Mouse (Mus musculus) intestine, embryonic 16.5 days (tissue): ENCODE results near the gene Tmem94. TPM values are rescaled to one million over a fixed set of nuclear protein-coding genes. Genes with fewer than 3 reads are reported as not detected.

ENCODE experiments used
- ATAC-seq: fragments of 200-750 bp; cut with Nextera tagmentation; 2 replicates; pipeline ENCODE4 v1.8.0; 2017; ENCODE audit warnings: moderate TSS enrichment, moderate library complexity
- H3K27ac ChIP-seq: fragments of 300-500 bp; sonication (generic); 2 replicates; pipeline ENCODE4 v1.5.1; 2014; ENCODE audit warnings: mild to moderate bottlenecking, low read length
- H3K27me3 ChIP-seq: fragments of 300-500 bp; sonication (generic); replicated peaks from 2 replicates; pipeline ENCODE4 v1.6.1; 2014; ENCODE audit warnings: low read length, control low read depth, mixed read lengths; ENCODE audit not compliant: control insufficient read depth, insufficient read depth
- H3K36me3 ChIP-seq: fragments of 300-500 bp; sonication (generic); 2 replicates; pipeline ENCODE4 v1.6.1; 2014; ENCODE audit warnings: low read length, control low read depth; ENCODE audit not compliant: control insufficient read depth, insufficient read depth
- H3K4me1 ChIP-seq: fragments of 300-500 bp; sonication (generic); 2 replicates; pipeline ENCODE4 v1.6.1; 2014; ENCODE audit warnings: low read length, control low read depth, mixed read lengths; ENCODE audit not compliant: control insufficient read depth, insufficient read depth
- H3K4me2 ChIP-seq: fragments of 300-500 bp; sonication (generic); 2 replicates; pipeline ENCODE4 v1.6.1; 2014; ENCODE audit warnings: low read depth, low read length, control low read depth
- H3K4me3 ChIP-seq: fragments of 300-500 bp; sonication (generic); 2 replicates; pipeline ENCODE4 v1.5.1; 2014; ENCODE audit warnings: mild to moderate bottlenecking, low read length
- H3K9ac ChIP-seq: fragments of 300-500 bp; sonication (generic); 2 replicates; pipeline ENCODE4 v1.6.1; 2014; ENCODE audit warnings: low read depth, low read length
- H3K9me3 ChIP-seq: fragments of 300-500 bp; sonication (generic); 2 replicates; pipeline ENCODE4 v1.6.1; 2016; ENCODE audit warnings: low read length, control low read depth; ENCODE audit not compliant: control insufficient read depth
- WGBS: fragments of 180-500 bp; shearing (Covaris S2); extraction: QIAGEN DNeasy Blood & Tissue Kit; methylation state at CpG from one replicate; pipeline ENCODE4 v1.1.7; 2014; 5-methylcytosine and 5-hydroxymethylcytosine counted together
- polyA plus RNA-seq: library from polyadenylated mRNA; unstranded; fragments of >200 nt; fragmentation: Nextera tagmentation; extraction: Ambion mirVana; gene quantifications from 2 replicates; pipeline ENCODE4 v1.2.1, GENCODE M21; 2015

Gene Tmem94
- polyA plus RNA-seq, 1 experiment from 2014 or later = 19.7 TPM

DNA sequence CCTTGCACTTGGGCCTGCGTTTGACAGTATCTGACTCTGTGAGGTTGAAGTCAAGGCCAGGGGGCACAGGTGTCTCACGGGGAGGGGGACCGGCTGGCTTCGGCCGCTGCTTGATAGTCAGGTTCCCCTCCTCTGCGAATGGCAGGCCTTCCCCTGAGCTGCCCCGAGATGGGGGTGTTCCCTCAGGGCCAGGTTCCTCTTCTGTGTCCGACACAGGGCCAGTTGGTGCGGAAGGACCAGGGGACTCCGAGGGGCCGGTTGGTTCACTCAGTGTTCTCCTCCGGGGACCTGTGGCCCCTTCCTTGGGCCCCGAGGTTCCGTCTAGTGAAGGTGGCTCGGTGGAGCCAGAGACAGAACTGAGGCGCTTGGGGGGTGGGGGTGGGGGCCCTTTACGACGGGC is 35.7 kb downstream of the Tmem94 start:
- H3K4me3 ChIP-seq = no peak overlapping the region
- H3K9me3 ChIP-seq = no peaks in the 10 kb centered on the region
- H3K27ac ChIP-seq = no peak overlapping the region
- H3K4me2 ChIP-seq = no peak overlapping the region
- no peaks in the 10 kb centered on the region for H3K4me1 ChIP-seq
- H3K36me3 ChIP-seq = peaks cover 41% of the 10 kb centered on the region
- H3K9ac ChIP-seq = no peak overlapping the region
- ATAC-seq = no peak
- H3K27me3 ChIP-seq = no peaks in the 10 kb centered on the region
- 88% methylated on average over 18 of the region's 18 CpGs for WGBS

DNA sequence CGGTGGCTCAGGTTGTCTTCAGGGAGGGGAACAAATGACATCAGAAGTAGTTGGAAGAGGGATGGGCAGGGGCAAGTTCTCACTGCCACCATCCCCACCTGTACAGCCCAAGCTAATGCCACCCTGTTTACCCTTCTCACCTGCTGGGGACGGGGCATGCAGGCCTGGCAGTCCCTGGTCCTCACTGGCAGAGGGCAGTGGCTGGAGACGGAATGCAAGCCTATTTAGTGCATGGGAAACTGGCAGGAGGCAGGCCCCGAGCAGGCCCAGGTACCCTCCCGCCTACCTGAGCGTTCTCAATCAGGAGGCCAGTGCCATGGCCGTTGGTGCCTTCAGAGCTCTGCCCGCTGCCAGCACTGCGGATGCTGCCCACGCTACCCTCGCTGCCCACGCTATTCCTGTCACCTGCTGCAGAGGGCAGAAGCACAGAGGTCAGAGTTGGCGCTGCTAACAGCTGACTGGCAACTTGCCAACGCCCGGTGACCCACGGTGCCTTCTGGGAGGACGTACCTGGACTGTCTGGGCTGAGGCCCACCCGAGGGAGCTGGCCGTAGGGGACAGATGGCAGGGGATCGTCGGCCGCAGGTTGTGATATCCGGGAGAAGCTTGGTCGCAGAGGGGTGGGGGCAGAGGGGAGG is 38.0 kb downstream of the Tmem94 start:
- Histone ChIP-seq H3K4me1 (peaks cover 3% of the 10 kb centered on the region), H3K9ac (no peak overlapping the region), H3K4me3 (no peak overlapping the region), H3K36me3 (peaks cover 48% of the 10 kb centered on the region), H3K9me3 (no peaks in the 10 kb centered on the region), H3K27ac (no peak overlapping the region), H3K4me2 (no peak overlapping the region), H3K27me3 (no peaks in the 10 kb centered on the region)
- WGBS = 92% methylated on average over 24 of the region's 24 CpGs
- ATAC-seq = no peak

DNA sequence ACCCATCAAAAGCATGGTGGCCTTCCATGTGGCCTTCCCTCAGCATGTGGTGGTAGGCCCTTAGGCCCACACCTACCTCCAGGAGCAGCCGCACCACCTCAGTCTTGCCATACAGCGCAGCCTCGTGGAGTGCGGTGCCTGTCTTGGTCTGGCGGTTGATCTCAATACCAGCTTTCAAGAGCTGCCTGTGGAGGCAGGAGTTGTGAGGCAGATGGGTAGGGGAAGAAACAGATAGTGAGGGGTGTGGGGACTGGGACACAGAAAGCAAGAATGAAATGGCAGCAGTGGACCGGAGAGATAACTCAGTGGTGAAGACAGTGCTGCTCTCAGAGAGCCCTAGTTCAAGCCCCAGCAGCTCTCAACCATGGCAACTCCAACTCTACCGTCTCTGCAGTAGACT is 39.8 kb downstream of the Tmem94 start:
- Histone ChIP-seq H3K4me3 (no peak overlapping the region), H3K27ac (no peak overlapping the region), H3K9me3 (no peaks in the 10 kb centered on the region), H3K36me3 (peaks cover 42% of the 10 kb centered on the region), H3K4me2 (no peak overlapping the region), H3K9ac (no peak overlapping the region), H3K4me1 (peaks cover 21% of the 10 kb centered on the region), H3K27me3 (no peaks in the 10 kb centered on the region)
- 95% methylated on average over 7 of the region's 7 CpGs for WGBS
- no peak for ATAC-seq

GRCm38 (mm10) chr11:115806154-115806553 is 40.9 kb downstream of the Tmem94 start:
- Histone ChIP-seq H3K9me3 (no peaks in the 10 kb centered on the region), H3K27me3 (no peaks in the 10 kb centered on the region), H3K4me1 (peaks cover 31% of the 10 kb centered on the region), H3K4me3 (no peak overlapping the region), H3K9ac (no peak overlapping the region), H3K27ac (no peak overlapping the region), H3K4me2 (no peak overlapping the region), H3K36me3 (peaks cover 36% of the 10 kb centered on the region)
- ATAC-seq = no peak
- 93% methylated on average over 10 of the region's 10 CpGs for WGBS

DNA sequence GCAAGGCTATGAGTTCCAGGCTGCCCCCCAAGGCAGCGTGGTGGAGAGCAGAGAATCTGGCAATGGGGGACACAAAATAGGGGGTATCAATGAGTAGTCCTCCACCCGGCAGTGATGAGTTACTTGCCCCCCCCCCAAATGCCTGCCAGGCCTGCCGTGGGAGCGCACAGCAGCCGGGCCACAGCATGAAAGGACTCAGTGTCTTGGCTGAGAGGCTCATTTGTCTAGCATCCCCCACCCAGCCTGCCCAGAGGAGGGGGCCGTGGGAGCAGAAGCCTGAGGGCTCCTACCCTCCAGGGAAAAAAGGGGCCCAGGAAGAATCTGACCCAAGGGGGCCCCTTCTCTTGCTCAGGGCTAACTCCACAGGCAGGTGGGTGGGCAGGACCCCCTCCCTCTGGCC is 42.1 kb downstream of the Tmem94 start:
- Histone ChIP-seq H3K4me3 (no peak overlapping the region), H3K9me3 (no peaks in the 10 kb centered on the region), H3K9ac (no peak overlapping the region), H3K36me3 (peaks cover 27% of the 10 kb centered on the region), H3K4me1 (peaks cover 41% of the 10 kb centered on the region), H3K27ac (no peak overlapping the region), H3K4me2 (no peak overlapping the region), H3K27me3 (no peaks in the 10 kb centered on the region)
- no peak for ATAC-seq
- 78% methylated on average over 6 of the region's 6 CpGs for WGBS

DNA sequence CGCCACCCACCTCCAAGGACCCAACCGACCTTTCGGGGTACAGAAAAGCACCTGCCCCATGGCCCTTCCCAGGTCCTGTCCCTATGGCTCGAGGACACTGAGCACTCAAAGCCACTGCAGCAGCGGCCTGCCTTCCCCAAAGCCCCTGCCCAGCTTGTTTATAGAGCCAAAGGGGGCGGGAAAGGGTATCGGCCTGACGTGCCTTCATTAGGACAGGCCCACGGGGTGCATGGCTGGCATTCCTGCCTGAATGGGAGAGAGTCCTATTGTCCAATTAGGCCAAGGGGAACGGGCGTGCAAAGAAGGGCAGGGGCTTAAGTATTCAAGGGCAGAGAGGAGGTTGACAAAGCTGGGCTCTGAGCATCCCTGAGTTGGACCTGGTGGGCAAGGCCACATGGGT is 42.7 kb downstream of the Tmem94 start:
- Histone ChIP-seq H3K4me1 (peaks cover 46% of the 10 kb centered on the region), H3K9me3 (no peaks in the 10 kb centered on the region), H3K9ac (peak overlapping the region; percentile 19; the same call in 1 of the 2 replicates), H3K27ac (no peak overlapping the region; the same call in 1 of the 2 replicates), H3K4me2 (no peak overlapping the region), H3K4me3 (no peak overlapping the region), H3K36me3 (peaks cover 22% of the 10 kb centered on the region), H3K27me3 (no peaks in the 10 kb centered on the region)
- 77% methylated on average over 11 of the region's 11 CpGs for WGBS
- ATAC-seq = no peak

GRCm38 (mm10) chr11:115808696-115809310 is 43.6 kb downstream of the Tmem94 start:
- peak overlapping the region; percentile 75 for H3K27ac ChIP-seq
- H3K27me3 ChIP-seq = no peaks in the 10 kb centered on the region
- WGBS = 29% methylated on average over 10 of the region's 10 CpGs
- H3K4me1 ChIP-seq = peaks cover 46% of the 10 kb centered on the region
- H3K4me2 ChIP-seq = peak overlapping the region; percentile 90
- ATAC-seq = no peak
- peak overlapping the region; percentile 50; the same call in 1 of the 2 replicates for H3K9ac ChIP-seq
- H3K4me3 ChIP-seq = no peak overlapping the region
- H3K9me3 ChIP-seq = no peaks in the 10 kb centered on the region
- peaks cover 17% of the 10 kb centered on the region for H3K36me3 ChIP-seq

GRCm38 (mm10) chr11:115809311-115809781 is 44.1 kb downstream of the Tmem94 start:
- Histone ChIP-seq H3K27ac (peak overlapping the region; percentile 75), H3K9me3 (no peaks in the 10 kb centered on the region), H3K9ac (peak overlapping the region; percentile 50; the same call in 1 of the 2 replicates), H3K27me3 (no peaks in the 10 kb centered on the region), H3K4me2 (peak overlapping the region; percentile 90), H3K36me3 (peaks cover 16% of the 10 kb centered on the region), H3K4me1 (peaks cover 48% of the 10 kb centered on the region), H3K4me3 (no peak overlapping the region)
- ATAC-seq = no peak
- WGBS = 53% methylated on average over 8 of the region's 8 CpGs

- H3K36me3 ChIP-seq = peaks cover 7% of the 10 kb centered on the region; the same call in 1 of the 2 replicates
- peak overlapping the region; percentile 75 for H3K27ac ChIP-seq
- peaks cover 52% of the 10 kb centered on the region for H3K4me1 ChIP-seq
- H3K9ac ChIP-seq = peak overlapping the region; percentile 95
- no peaks in the 10 kb centered on the region for H3K27me3 ChIP-seq
- H3K4me2 ChIP-seq = peak overlapping the region; percentile 90
- H3K4me3 ChIP-seq = peak overlapping the region; percentile 97
- ATAC-seq = no peak
- H3K9me3 ChIP-seq = no peaks in the 10 kb centered on the region
- WGBS = 59% methylated on average over 14 of the region's 14 CpGs
Observed at GRCm38 (mm10) chr11:115810377-115810776, 45.1 kb downstream of the Tmem94 start.
